Mouse (Mus musculus): ENCODE results near the gene Cdc42ep4. TPM values are rescaled to one million over a fixed set of nuclear protein-coding genes. Genes with fewer than 3 reads are reported as not detected.

The Cdc42ep4 gene
- polyA plus RNA-seq, 1 experiment from 2014 or later: 86.2 TPM

GRCm38 (mm10) chr11:113774773-113775172 lies 23.1 kb upstream of the Cdc42ep4 start:
- no peak overlapping the region for H3K9ac ChIP-seq
- H3K27me3 ChIP-seq: no peaks in the 10 kb centered on the region
- 74% methylated on average over 3 of the region's 3 CpGs for WGBS
- H3K4me3 ChIP-seq (replicated peaks): no peak overlapping the region
- H3K36me3 ChIP-seq: no peaks in the 10 kb centered on the region
- H3K4me1 ChIP-seq: peaks cover 47% of the 10 kb centered on the region
- H3K9me3 ChIP-seq (replicated peaks): no peaks in the 10 kb centered on the region
- ATAC-seq (ENCODE audit: insufficient number of reproducible peaks, low FRiP score, low TSS enrichment, low read depth): no peak
- no peak overlapping the region for H3K27ac ChIP-seq (replicated peaks)
- H3K4me2 ChIP-seq (replicated peaks): no peak overlapping the region

DNA sequence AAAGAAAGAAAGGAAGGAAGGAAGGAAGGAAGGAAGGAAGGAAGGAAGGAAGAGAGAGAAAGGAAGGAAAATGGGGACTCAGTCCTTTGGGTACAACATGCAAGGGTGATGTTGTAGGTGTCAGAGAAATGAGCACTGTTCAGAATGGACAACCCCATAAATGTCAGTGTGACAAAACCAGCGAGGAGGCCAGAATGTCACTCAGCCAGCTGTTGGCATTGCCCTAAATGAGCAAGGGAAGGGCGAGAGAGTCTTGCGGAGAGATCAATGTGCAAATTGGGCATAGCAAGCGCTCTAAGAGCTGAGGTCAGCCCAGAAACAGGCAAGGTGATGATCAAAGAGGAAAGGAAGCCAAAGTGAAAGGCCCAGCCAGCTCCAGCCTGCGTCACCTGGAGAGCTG lies 21.5 kb upstream of the Cdc42ep4 start:
- Histone ChIP-seq H3K36me3 (no peaks in the 10 kb centered on the region), H3K27me3 (no peaks in the 10 kb centered on the region), H3K9me3 (replicated peaks) (no peaks in the 10 kb centered on the region), H3K4me3 (replicated peaks) (no peak overlapping the region), H3K27ac (replicated peaks) (no peak overlapping the region), H3K9ac (no peak overlapping the region), H3K4me2 (replicated peaks) (no peak overlapping the region), H3K4me1 (peaks cover 46% of the 10 kb centered on the region)
- WGBS: 75% methylated on average over 5 of the region's 5 CpGs
- no peak for ATAC-seq (ENCODE audit: insufficient number of reproducible peaks, low FRiP score, low TSS enrichment, low read depth)

DNA sequence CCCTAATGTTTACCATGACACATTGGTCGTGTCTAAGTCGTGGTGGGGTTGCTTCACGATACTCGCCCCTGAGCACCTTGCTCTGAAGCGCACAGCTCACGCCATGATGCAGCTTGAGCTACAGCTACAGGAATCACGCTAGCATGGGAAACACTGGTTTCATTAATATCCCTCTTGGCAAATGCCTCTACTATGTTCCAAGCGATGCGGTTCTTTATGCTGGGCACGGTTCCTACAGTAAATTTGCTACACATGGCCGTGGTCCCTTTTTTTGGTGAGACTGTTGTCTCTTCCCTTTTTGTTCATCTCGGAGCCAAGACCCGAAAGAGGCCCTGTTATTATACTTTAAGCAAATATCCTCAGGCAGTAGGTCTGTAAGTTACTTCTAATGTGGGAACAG lies 19.5 kb upstream of the Cdc42ep4 start:
- Histone ChIP-seq H3K9ac (no peak overlapping the region), H3K4me3 (replicated peaks) (no peak overlapping the region), H3K27me3 (no peaks in the 10 kb centered on the region), H3K4me1 (peaks cover 52% of the 10 kb centered on the region), H3K27ac (replicated peaks) (peak overlapping the region; percentile 71), H3K9me3 (replicated peaks) (no peaks in the 10 kb centered on the region), H3K4me2 (replicated peaks) (no peak overlapping the region), H3K36me3 (no peaks in the 10 kb centered on the region)
- WGBS: 36% methylated on average over 13 of the region's 13 CpGs
- ATAC-seq (ENCODE audit: insufficient number of reproducible peaks, low FRiP score, low TSS enrichment, low read depth): 0 out of 2 replicates have a peak, but pooled peaks have one; percentile 52

GRCm38 (mm10) chr11:113768356-113768755 lies 16.7 kb upstream of the Cdc42ep4 start:
- no peak overlapping the region for H3K4me3 ChIP-seq (replicated peaks)
- no peaks in the 10 kb centered on the region for H3K27me3 ChIP-seq
- H3K4me2 ChIP-seq (replicated peaks): no peak overlapping the region
- no peaks in the 10 kb centered on the region for H3K36me3 ChIP-seq
- no peak overlapping the region for H3K9ac ChIP-seq
- ATAC-seq (ENCODE audit: insufficient number of reproducible peaks, low FRiP score, low TSS enrichment, low read depth): no peak
- WGBS: 32% methylated on average over 3 of the region's 3 CpGs
- no peaks in the 10 kb centered on the region for H3K9me3 ChIP-seq (replicated peaks)
- H3K4me1 ChIP-seq: peaks cover 71% of the 10 kb centered on the region
- peak overlapping the region; percentile 72 for H3K27ac ChIP-seq (replicated peaks)

- Histone ChIP-seq H3K36me3 (no peaks in the 10 kb centered on the region), H3K27ac (replicated peaks) (peak overlapping the region; percentile 72), H3K4me1 (peaks cover 72% of the 10 kb centered on the region), H3K4me3 (replicated peaks) (no peak overlapping the region), H3K4me2 (replicated peaks) (no peak overlapping the region), H3K27me3 (no peaks in the 10 kb centered on the region), H3K9ac (no peak overlapping the region), H3K9me3 (replicated peaks) (no peaks in the 10 kb centered on the region)
- 41% methylated on average over 8 of the region's 8 CpGs for WGBS
- no peak for ATAC-seq (ENCODE audit: insufficient number of reproducible peaks, low FRiP score, low TSS enrichment, low read depth)
Measured at GRCm38 (mm10) chr11:113767285-113767684, 15.6 kb upstream of the Cdc42ep4 start.

- Histone ChIP-seq H3K27me3 (no peaks in the 10 kb centered on the region), H3K9me3 (replicated peaks) (no peaks in the 10 kb centered on the region), H3K27ac (replicated peaks) (peak overlapping the region; percentile 72), H3K4me3 (replicated peaks) (no peak overlapping the region), H3K9ac (no peak overlapping the region), H3K4me1 (peaks cover 70% of the 10 kb centered on the region), H3K36me3 (no peaks in the 10 kb centered on the region), H3K4me2 (replicated peaks) (no peak overlapping the region)
- peak; percentile 17; the same call in 1 of the 2 replicates for ATAC-seq (ENCODE audit: insufficient number of reproducible peaks, low FRiP score, low TSS enrichment, low read depth)
- WGBS: 41% methylated on average over 10 of the region's 10 CpGs
Measured at GRCm38 (mm10) chr11:113766284-113766985, 14.8 kb upstream of the Cdc42ep4 start.

GRCm38 (mm10) chr11:113764132-113764849 lies 12.6 kb upstream of the Cdc42ep4 start:
- Histone ChIP-seq H3K4me2 (replicated peaks) (no peak overlapping the region), H3K4me1 (peaks cover 60% of the 10 kb centered on the region), H3K4me3 (replicated peaks) (no peak overlapping the region), H3K27me3 (no peaks in the 10 kb centered on the region), H3K9ac (no peak overlapping the region), H3K9me3 (replicated peaks) (no peaks in the 10 kb centered on the region), H3K27ac (replicated peaks) (peak overlapping the region; percentile 58), H3K36me3 (no peaks in the 10 kb centered on the region)
- 69% methylated on average over 6 of the region's 6 CpGs for WGBS
- ATAC-seq (ENCODE audit: insufficient number of reproducible peaks, low FRiP score, low TSS enrichment, low read depth): no peak

- Histone ChIP-seq H3K9me3 (replicated peaks) (no peaks in the 10 kb centered on the region), H3K4me1 (peaks cover 52% of the 10 kb centered on the region), H3K27me3 (no peaks in the 10 kb centered on the region), H3K36me3 (no peaks in the 10 kb centered on the region), H3K4me3 (replicated peaks) (no peak overlapping the region), H3K9ac (no peak overlapping the region), H3K4me2 (replicated peaks) (peak overlapping the region; percentile 15; the same call in 1 of the 2 replicates), H3K27ac (replicated peaks) (peak overlapping the region; percentile 58)
- no peak for ATAC-seq (ENCODE audit: insufficient number of reproducible peaks, low FRiP score, low TSS enrichment, low read depth)
- WGBS: 10% methylated on average over 5 of the region's 5 CpGs
Measured at GRCm38 (mm10) chr11:113763449-113763848, 11.8 kb upstream of the Cdc42ep4 start.

DNA sequence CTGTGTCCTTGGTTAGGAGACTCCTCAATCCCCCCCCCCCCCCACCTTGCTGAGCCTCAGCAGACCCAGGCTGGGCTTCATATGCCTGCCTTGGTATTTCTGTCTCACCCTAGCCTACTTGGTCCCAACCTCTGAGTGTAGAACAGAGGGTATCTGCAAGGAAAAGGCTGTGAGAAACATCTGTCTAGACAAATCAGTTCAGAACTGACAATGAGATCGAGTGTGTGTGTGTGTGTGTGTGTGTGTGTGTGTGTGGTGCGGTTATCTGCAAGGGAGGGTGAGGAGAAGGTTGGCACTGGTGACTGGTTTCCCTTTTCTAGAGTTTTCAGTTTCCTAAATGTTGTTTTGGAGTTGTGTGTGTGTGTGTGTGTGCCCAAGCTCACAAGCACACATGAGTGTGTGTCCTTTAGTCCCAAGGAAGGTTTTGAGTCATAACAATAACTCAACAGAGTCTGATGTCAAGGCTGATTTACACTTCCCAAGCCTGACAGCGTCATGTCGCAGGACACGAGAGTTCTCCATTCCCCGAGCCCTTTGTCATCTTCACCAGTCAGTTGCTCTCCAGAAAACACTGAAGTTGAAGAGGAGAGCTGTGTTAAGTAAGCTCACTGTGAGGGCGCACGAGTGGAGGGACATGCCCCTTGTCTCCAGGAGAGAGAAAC lies 10.6 kb upstream of the Cdc42ep4 start:
- Histone ChIP-seq H3K27ac (replicated peaks) (no peak overlapping the region), H3K4me2 (replicated peaks) (no peak overlapping the region), H3K4me1 (peaks cover 40% of the 10 kb centered on the region), H3K9ac (no peak overlapping the region), H3K4me3 (replicated peaks) (no peak overlapping the region), H3K9me3 (replicated peaks) (no peaks in the 10 kb centered on the region), H3K36me3 (no peaks in the 10 kb centered on the region), H3K27me3 (no peaks in the 10 kb centered on the region)
- 75% methylated on average over 8 of the region's 8 CpGs for WGBS
- ATAC-seq (ENCODE audit: insufficient number of reproducible peaks, low FRiP score, low TSS enrichment, low read depth): no peak

DNA sequence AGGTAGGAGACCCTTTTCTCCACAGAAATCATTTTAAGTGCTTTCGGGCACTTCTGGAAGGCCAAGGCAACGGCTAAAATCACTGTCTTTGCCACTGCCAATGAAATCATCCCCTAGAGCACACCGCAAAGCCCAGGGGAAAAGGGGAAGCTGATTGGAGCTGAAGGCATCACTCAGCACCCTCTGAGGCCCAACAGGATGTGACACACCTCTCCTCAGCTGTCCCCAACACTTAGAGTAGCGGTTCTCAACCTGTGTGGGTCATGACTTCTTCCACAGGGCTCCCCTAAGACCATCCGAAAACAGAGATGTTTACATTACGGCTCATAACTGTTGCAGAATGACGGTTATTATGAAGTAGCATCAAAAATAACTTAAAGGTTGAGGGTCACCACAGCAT lies 10.0 kb upstream of the Cdc42ep4 start:
- Histone ChIP-seq H3K4me1 (peaks cover 34% of the 10 kb centered on the region), H3K27ac (replicated peaks) (no peak overlapping the region), H3K4me2 (replicated peaks) (no peak overlapping the region), H3K9ac (no peak overlapping the region), H3K4me3 (replicated peaks) (no peak overlapping the region), H3K36me3 (no peaks in the 10 kb centered on the region), H3K27me3 (no peaks in the 10 kb centered on the region), H3K9me3 (replicated peaks) (no peaks in the 10 kb centered on the region)
- ATAC-seq (ENCODE audit: insufficient number of reproducible peaks, low FRiP score, low TSS enrichment, low read depth): no peak
- WGBS: 85% methylated on average over 7 of the region's 7 CpGs

- Histone ChIP-seq H3K4me2 (replicated peaks) (no peak overlapping the region), H3K27ac (replicated peaks) (0 out of 2 replicates have a peak overlapping the region, but pooled peaks have one; percentile 22), H3K9me3 (replicated peaks) (no peaks in the 10 kb centered on the region), H3K9ac (no peak overlapping the region), H3K27me3 (no peaks in the 10 kb centered on the region), H3K4me3 (replicated peaks) (no peak overlapping the region), H3K36me3 (no peaks in the 10 kb centered on the region), H3K4me1 (peaks cover 27% of the 10 kb centered on the region)
- ATAC-seq (ENCODE audit: insufficient number of reproducible peaks, low FRiP score, low TSS enrichment, low read depth): no peak
- 52% methylated on average over 7 of the region's 7 CpGs for WGBS
Measured at GRCm38 (mm10) chr11:113760476-113760875, 8.8 kb upstream of the Cdc42ep4 start.
